Mouse (Mus musculus): ENCODE data around the gene Slc15a2.

DNA sequence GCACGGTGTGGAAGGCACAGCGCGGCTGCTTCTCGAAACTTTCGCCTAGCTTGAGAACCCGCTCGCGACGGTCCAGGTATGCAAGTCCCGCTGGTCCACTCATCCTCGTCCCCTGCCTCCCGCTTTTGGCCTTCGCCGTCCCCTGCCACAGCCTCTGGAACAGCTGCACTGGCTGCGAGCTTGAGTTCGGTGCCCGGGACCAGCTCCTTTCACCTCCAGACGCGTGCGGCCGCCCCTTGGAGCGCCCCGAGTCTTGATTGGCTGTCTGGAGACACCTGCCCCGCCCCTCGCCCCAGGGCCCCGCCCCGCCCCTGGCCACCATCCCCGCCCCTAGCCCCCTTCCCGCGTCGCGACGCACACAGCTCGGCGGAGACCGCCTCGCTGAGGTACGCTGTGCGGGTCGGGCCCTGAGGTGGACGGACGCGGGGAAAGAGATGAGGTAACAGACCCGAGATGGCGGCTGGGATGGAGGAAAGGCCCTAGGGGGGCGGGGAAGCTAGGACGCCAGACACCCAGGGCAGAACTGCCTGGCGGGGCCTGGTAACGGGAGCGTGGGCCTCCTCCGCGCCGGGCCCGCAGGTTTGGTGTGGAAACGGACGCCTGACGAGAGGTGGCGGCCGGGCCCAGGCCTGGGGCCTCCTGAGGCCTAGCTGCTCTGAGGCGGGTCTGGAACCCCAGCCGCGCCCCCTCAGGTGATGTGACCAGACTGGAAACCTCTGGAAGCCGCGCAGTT is 43.5 kb upstream of the Slc15a2 start, which contains the start of gene Iqcb1:
- TF ChIP-seq ZNF384 (IDR thresholded peaks at IDR 0.05; ENCODE audit: low read depth, low read length) (no peak), CHD2 (IDR thresholded peaks at IDR 0.05; ENCODE audit: low read depth, low read length) (no peak)
